Mouse (Mus musculus) intestine, postnatal 0 days (tissue): ENCODE measurements around the gene Mindy4b-ps. TPM values are rescaled to one million over a fixed set of nuclear protein-coding genes. Genes with fewer than 3 reads are reported as not detected.

Experiments used
- ATAC-seq: fragments of 200-750 bp; cut with Nextera tagmentation; 2 replicates; pipeline ENCODE4 v1.8.0; 2017; ENCODE audit warnings: mild to moderate bottlenecking, moderate TSS enrichment, moderate library complexity
- H3K27ac ChIP-seq: fragments of 300-500 bp; sonication (generic); 2 replicates; pipeline ENCODE4 v1.5.1; 2014; ENCODE audit warnings: mild to moderate bottlenecking, low read depth, low read length, moderate library complexity
- H3K27me3 ChIP-seq: fragments of 300-500 bp; sonication (generic); replicated peaks from 2 replicates; pipeline ENCODE4 v1.6.1; 2014; ENCODE audit warnings: low read length, mixed read lengths; ENCODE audit not compliant: control insufficient read depth, insufficient read depth
- H3K36me3 ChIP-seq: fragments of 300-500 bp; sonication (generic); 2 replicates; pipeline ENCODE4 v1.6.1; 2014; ENCODE audit warnings: mild to moderate bottlenecking, moderate library complexity; ENCODE audit not compliant: control insufficient read depth, insufficient read depth
- H3K4me1 ChIP-seq: fragments of 300-500 bp; sonication (generic); replicated peaks from 2 replicates; pipeline ENCODE4 v1.6.1; 2014; ENCODE audit warnings: antibody characterized with exemption, low read length, mixed read lengths; ENCODE audit not compliant: control insufficient read depth, insufficient read depth
- H3K4me2 ChIP-seq: fragments of 300-500 bp; sonication (generic); replicated peaks from 2 replicates; pipeline ENCODE4 v1.6.1; 2014; ENCODE audit warnings: low read depth, mild to moderate bottlenecking, moderate library complexity
- H3K4me3 ChIP-seq: fragments of 300-500 bp; sonication (generic); 2 replicates; pipeline ENCODE4 v1.5.1; 2014; ENCODE audit warnings: low read depth, low read length
- H3K9ac ChIP-seq: fragments of 300-500 bp; sonication (generic); 2 replicates; pipeline ENCODE4 v1.6.1; 2014; ENCODE audit warnings: mild to moderate bottlenecking, low read depth, low read length
- H3K9me3 ChIP-seq: fragments of 300-500 bp; sonication (generic); 2 replicates; pipeline ENCODE4 v1.6.1; 2016; ENCODE audit warnings: mixed run types; ENCODE audit not compliant: control insufficient read depth
- CTCF ChIP-seq: sonication (generic); IDR thresholded peaks from 2 replicates; pipeline ENCODE4 v1.5.1; 2016; ENCODE audit warnings: low read depth, mild to moderate bottlenecking, control low read depth, antibody characterized with exemption, moderate library complexity
- WGBS: fragments of 180-500 bp; shearing (Covaris S2); extraction: QIAGEN DNeasy Blood & Tissue Kit; methylation state at CpG from one replicate; pipeline ENCODE4 v1.1.7; 2014; 5-methylcytosine and 5-hydroxymethylcytosine counted together
- polyA plus RNA-seq: library from polyadenylated mRNA; unstranded; fragments of >200 nt; fragmentation: Nextera tagmentation; extraction: Ambion mirVana; gene quantifications from 2 replicates; pipeline ENCODE4 v1.2.1, GENCODE M21; 2015

Gene Mindy4b-ps
- polyA plus RNA-seq, 1 experiment from 2014 or later, result not detected

- Histone ChIP-seq H3K36me3 (no peaks in the 10 kb centered on the region), H3K4me1 (no peaks in the 10 kb centered on the region), H3K4me2 (no peak overlapping the region), H3K27me3 (no peaks in the 10 kb centered on the region), H3K27ac (no peak overlapping the region), H3K9ac (no peak overlapping the region), H3K4me3 (no peak overlapping the region), H3K9me3 (no peaks in the 10 kb centered on the region)
- WGBS, result 88% methylated on average over 8 of the region's 8 CpGs
- TF ChIP-seq CTCF, result no peak
- no peak for ATAC-seq
Observed at GRCm38 (mm10) chr3:58798245-58798644, 23.9 kb downstream of the Mindy4b-ps start.

DNA sequence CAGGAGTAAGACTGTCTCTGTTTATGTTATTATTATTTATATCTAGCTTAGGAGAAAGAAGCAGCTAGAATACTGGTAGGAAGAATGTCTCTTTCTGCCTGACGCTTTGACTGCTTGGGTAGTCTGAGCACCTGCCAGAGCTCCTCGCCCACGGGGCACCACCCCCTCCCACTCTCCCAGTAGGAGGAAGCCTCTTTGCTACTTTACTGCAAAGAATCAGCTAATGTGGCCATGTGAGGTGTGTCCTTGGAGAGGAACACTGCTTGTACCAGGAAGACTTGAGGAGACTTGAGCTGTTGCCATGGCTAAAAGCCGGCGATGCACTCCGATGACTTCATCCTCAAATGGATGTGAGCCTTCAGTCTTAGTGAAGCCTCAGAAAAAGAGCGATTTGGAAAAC, 32.6 kb downstream of the Mindy4b-ps start:
- H3K9ac ChIP-seq, result no peak overlapping the region
- no peaks in the 10 kb centered on the region for H3K27me3 ChIP-seq
- H3K4me3 ChIP-seq, result no peak overlapping the region
- no peak for ATAC-seq
- TF ChIP-seq CTCF, result no peak
- no peak overlapping the region for H3K4me2 ChIP-seq
- no peaks in the 10 kb centered on the region for H3K4me1 ChIP-seq
- H3K36me3 ChIP-seq, result no peaks in the 10 kb centered on the region
- 46% methylated on average over 7 of the region's 7 CpGs for WGBS
- H3K27ac ChIP-seq, result no peak overlapping the region
- no peaks in the 10 kb centered on the region for H3K9me3 ChIP-seq

DNA sequence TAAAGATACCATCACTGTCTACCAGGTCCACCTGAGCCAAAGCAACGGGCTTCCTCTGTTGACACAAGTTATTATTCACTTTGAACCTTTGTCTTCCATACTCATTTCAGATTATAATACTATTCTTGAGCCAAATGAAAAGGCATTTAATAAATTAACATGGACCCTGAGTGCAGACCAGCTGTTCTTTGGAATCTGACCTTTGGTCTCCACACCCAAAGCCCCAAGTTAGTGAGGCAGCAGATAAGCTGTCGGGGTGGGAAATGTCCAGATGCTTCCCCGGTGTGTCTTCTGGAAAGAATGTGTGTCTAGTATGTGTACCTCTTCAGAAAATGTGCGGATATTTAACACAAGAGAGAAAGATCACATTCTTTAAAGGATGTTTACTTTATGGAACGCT, 33.1 kb downstream of the Mindy4b-ps start:
- Histone ChIP-seq H3K9ac (no peak overlapping the region), H3K36me3 (no peaks in the 10 kb centered on the region), H3K4me2 (no peak overlapping the region), H3K9me3 (no peaks in the 10 kb centered on the region), H3K27ac (no peak overlapping the region), H3K4me3 (no peak overlapping the region), H3K4me1 (no peaks in the 10 kb centered on the region), H3K27me3 (no peaks in the 10 kb centered on the region)
- TF ChIP-seq CTCF, result no peak
- 23% methylated on average over 5 of the region's 5 CpGs for WGBS
- no peak for ATAC-seq

DNA sequence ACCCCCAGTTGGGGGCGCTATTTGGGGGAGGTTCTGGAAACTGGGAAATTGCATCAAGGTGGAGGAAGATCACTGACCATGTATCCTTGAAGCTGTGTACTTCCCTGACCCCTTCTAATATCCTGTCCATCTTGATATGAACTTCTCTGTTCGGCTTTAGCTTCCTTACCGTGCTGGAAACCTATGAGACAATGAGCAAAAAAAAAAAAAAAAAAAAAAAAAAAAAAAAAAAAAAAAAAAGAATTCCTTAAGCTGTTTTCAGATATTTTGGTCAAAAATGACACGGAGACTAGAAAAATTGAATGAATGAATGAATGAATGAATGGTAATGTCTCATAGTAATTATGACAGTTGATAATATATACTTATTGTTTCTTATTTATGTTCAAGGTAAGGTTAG, 35.6 kb downstream of the Mindy4b-ps start:
- Histone ChIP-seq H3K4me1 (no peaks in the 10 kb centered on the region), H3K9ac (no peak overlapping the region), H3K9me3 (no peaks in the 10 kb centered on the region), H3K36me3 (no peaks in the 10 kb centered on the region), H3K27me3 (no peaks in the 10 kb centered on the region), H3K27ac (no peak overlapping the region), H3K4me3 (no peak overlapping the region), H3K4me2 (no peak overlapping the region)
- TF ChIP-seq CTCF, result no peak
- WGBS, result 74% methylated on average over 4 of the region's 4 CpGs
- no peak for ATAC-seq

GRCm38 (mm10) chr3:58785863-58786262, 36.2 kb downstream of the Mindy4b-ps start:
- TF ChIP-seq CTCF, result peak; percentile 69
- H3K9ac ChIP-seq, result no peak overlapping the region
- no peaks in the 10 kb centered on the region for H3K36me3 ChIP-seq
- ATAC-seq, result no peak
- WGBS, result 31% methylated on average over 10 of the region's 10 CpGs
- no peaks in the 10 kb centered on the region for H3K4me1 ChIP-seq
- H3K9me3 ChIP-seq, result no peaks in the 10 kb centered on the region
- no peak overlapping the region for H3K27ac ChIP-seq
- H3K4me3 ChIP-seq, result no peak overlapping the region
- no peak overlapping the region for H3K4me2 ChIP-seq
- no peaks in the 10 kb centered on the region for H3K27me3 ChIP-seq

DNA sequence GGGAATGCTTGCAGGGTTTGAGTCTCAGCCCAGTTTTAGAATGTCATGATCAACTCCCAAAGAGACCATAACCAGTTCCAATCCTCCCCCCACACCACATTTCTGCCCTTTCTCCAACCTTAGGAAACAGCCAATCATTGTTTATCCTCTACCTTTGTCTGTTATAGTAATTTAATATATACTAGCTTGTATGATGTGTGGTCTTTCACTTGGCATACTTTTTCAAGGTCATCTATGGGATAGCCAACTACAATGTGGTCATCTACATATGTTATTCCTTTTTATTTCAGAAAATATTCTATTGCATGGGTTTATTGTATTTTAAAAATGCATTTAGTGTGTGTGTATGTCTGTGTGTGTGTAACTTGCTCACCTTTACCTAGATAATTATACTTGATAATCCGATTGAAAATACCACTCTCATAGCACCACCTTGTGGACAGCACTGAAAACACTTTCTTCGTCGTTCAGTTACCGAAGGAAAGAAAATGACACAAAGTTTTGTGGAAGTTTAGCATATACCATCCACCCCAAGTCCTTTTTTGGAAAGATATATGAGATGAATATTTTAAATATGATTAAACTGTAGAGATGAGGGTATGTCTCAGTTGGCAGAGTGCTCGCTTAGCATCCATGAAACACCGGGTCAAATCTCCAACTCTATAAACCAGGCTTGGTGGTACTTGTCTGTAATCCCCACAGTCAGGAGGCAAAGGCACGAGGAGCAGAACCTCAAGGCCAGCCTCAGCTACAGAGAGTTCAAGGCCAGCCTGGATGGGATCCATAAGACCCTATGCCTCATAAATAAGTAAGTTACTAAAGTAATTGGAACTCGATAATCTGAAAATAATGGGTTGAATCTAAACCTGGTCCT, 37.7 kb downstream of the Mindy4b-ps start:
- no peak for ATAC-seq
- H3K9ac ChIP-seq, result no peak overlapping the region
- no peaks in the 10 kb centered on the region for H3K9me3 ChIP-seq
- H3K4me1 ChIP-seq, result no peaks in the 10 kb centered on the region
- peak; percentile 76 for TF ChIP-seq CTCF
- no peaks in the 10 kb centered on the region for H3K27me3 ChIP-seq
- no peaks in the 10 kb centered on the region for H3K36me3 ChIP-seq
- H3K4me3 ChIP-seq, result no peak overlapping the region
- 37% methylated on average over 8 of the region's 8 CpGs for WGBS
- H3K4me2 ChIP-seq, result no peak overlapping the region
- H3K27ac ChIP-seq, result no peak overlapping the region
